Mouse (Mus musculus) hindbrain, postnatal 0 days (tissue): Measurements from ENCODE around the gene Polr3c. TPM values are rescaled to one million over a fixed set of nuclear protein-coding genes. Genes with fewer than 3 reads are reported as not detected.
A peak's percentile ranks its signal among the peaks of the same experiment; 100 is the strongest.

Experiments used
- ATAC-seq: fragments of 200-750 bp; cut with Nextera tagmentation; 2 replicates; pipeline ENCODE4 v1.8.0; 2017; ENCODE audit warnings: mild to moderate bottlenecking, moderate TSS enrichment, moderate library complexity
- DNase-seq: peaks from one replicate; pipeline ENCODE4 v3.0.0-alpha.2; 2015; ENCODE audit warnings: low spot score
- H3K27ac ChIP-seq: fragments of 300-500 bp; sonication (generic); 2 replicates; pipeline ENCODE4 v1.5.1; 2014; ENCODE audit warnings: mild to moderate bottlenecking
- H3K27me3 ChIP-seq: fragments of 300-500 bp; sonication (generic); 2 replicates; pipeline ENCODE4 v1.6.1; 2014; ENCODE audit warnings: low read length, mixed read lengths; ENCODE audit not compliant: insufficient read depth
- H3K36me3 ChIP-seq: fragments of 300-500 bp; sonication (generic); 2 replicates; pipeline ENCODE4 v1.6.1; 2014; ENCODE audit warnings: low read length, mixed read lengths; ENCODE audit not compliant: insufficient read depth
- H3K4me1 ChIP-seq: fragments of 300-500 bp; sonication (generic); 2 replicates; pipeline ENCODE4 v1.6.1; 2014; ENCODE audit warnings: antibody characterized with exemption, low read length, mixed read lengths; ENCODE audit not compliant: insufficient read depth
- H3K4me2 ChIP-seq: fragments of 300-500 bp; sonication (generic); 2 replicates; pipeline ENCODE4 v1.6.1; 2014; ENCODE audit warnings: low read depth, mild to moderate bottlenecking, low read length, moderate library complexity, mixed read lengths
- H3K4me3 ChIP-seq: fragments of 300-500 bp; sonication (generic); 2 replicates; pipeline ENCODE4 v1.5.1; 2014; ENCODE audit warnings: low read length
- H3K9ac ChIP-seq: fragments of 300-500 bp; sonication (generic); replicated peaks from 2 replicates; pipeline ENCODE4 v1.6.1; 2014; ENCODE audit warnings: mild to moderate bottlenecking, low read length, moderate library complexity, mixed read lengths
- H3K9me3 ChIP-seq: fragments of 300-500 bp; sonication (generic); 2 replicates; pipeline ENCODE4 v1.6.1; 2016; ENCODE audit warnings: low read length, mixed read lengths
- CTCF ChIP-seq: IDR thresholded peaks from 2 replicates; pipeline ENCODE4 v1.5.1; 2016; ENCODE audit warnings: antibody characterized with exemption, control low read depth, low read depth
- whole genome bisulfite sequencing: fragments of 180-500 bp; shearing (Covaris S2); extraction: QIAGEN DNeasy Blood & Tissue Kit; methylation state at CpG from one replicate; pipeline ENCODE4 v1.1.7; 2014; 5-methylcytosine and 5-hydroxymethylcytosine counted together
- polyA plus RNA-seq: library from polyadenylated mRNA; unstranded; fragments of >200 nt; fragmentation: Nextera tagmentation; extraction: Ambion mirVana; gene quantifications from 2 replicates; pipeline ENCODE4 v1.2.1, GENCODE M21; 2015
- total RNA-seq: library from RNA; depleted of rRNA; stranded (reverse); fragments of >200 nt; gene quantifications from 2 replicates; pipeline ENCODE4 v1.2.3, GENCODE M21; 2014

The Polr3c gene
- total and polyA plus RNA-seq, 2 experiments from 2014 or later: 11.7 to 29.1 TPM

DNA sequence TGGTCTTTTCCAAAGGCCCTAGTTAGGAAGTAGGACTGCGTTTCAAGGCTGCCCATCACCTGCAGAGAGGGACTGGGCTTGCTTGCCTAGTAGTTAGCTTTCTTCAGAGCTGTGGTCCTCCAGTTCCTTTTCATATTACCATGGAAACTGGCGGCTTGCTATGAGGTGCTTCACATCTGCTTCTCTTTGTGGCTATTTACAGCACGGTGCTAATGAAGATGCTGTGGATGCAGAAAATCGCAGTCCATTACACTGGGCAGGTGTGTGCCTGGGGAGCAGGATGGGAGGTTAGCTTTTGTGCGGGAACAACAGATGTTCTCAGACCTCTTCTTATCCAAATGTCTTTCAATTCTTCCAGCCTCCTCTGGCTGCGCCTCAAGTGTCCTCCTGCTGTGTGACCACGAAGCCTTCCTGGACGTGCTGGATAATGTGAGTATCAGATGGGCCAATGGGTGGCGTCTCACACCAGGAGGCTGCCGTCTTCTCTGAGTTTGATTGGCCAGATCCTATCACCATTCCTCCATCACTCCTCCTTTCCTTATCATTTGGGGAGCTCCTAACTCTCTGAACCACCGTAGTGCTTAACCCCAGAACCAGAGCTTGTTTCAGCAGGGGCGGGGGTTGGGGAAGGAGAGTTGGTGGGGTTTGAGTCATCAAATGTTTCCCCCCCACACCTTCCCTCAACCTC, 47.0 kb downstream of the Polr3c start:
- no peak overlapping the region for H3K27ac ChIP-seq
- no peak for TF ChIP-seq CTCF
- no peaks in the 10 kb centered on the region for H3K36me3 ChIP-seq
- DNase-seq (peak; percentile 41), ATAC-seq (peak; percentile 57; the same call in 1 of the 2 replicates)
- H3K27me3 ChIP-seq: no peaks in the 10 kb centered on the region
- H3K4me2 ChIP-seq: no peak overlapping the region
- no peak overlapping the region for H3K9ac ChIP-seq
- no peak overlapping the region for H3K4me3 ChIP-seq
- 15% methylated on average over 12 of the region's 12 CpGs for WGBS
- H3K4me1 ChIP-seq: no peaks in the 10 kb centered on the region; the same call in 1 of the 2 replicates
- H3K9me3 ChIP-seq: no peaks in the 10 kb centered on the region

- ATAC-seq (0 out of 2 replicates have a peak, but pooled peaks have one; percentile 21), DNase-seq (no peak)
- H3K27me3 ChIP-seq: no peaks in the 10 kb centered on the region
- H3K9me3 ChIP-seq: no peaks in the 10 kb centered on the region
- H3K27ac ChIP-seq: no peak overlapping the region
- WGBS: 30% methylated on average over 5 of the region's 5 CpGs
- no peak overlapping the region for H3K4me3 ChIP-seq
- H3K4me1 ChIP-seq: no peaks in the 10 kb centered on the region; the same call in 1 of the 2 replicates
- H3K4me2 ChIP-seq: no peak overlapping the region
- H3K9ac ChIP-seq: no peak overlapping the region
- TF ChIP-seq CTCF: no peak
- H3K36me3 ChIP-seq: no peaks in the 10 kb centered on the region
Observed at GRCm38 (mm10) chr3:96679159-96679674, 48.2 kb downstream of the Polr3c start.

DNA sequence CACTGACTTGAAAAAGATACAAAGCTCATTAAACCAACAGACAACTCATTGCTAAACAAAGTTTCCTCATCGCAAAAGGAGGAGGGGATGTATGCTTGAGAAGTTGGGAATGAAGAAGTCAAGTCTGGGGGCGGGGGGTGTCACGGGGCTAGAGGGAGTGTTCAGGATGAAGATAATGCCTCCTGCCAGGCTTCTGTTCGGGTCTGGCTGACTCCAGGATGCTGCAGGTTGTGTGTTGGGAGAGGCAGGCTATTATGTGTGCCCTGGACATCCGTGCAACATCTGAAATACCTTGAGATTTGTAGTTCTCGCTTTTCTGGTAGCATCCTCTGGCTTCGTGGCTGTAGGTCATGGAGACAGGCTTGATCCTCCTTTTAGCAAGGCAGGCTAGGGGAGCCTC, 49.0 kb downstream of the Polr3c start:
- Histone ChIP-seq H3K4me2 (no peak overlapping the region), H3K9ac (no peak overlapping the region), H3K4me3 (no peak overlapping the region), H3K9me3 (no peaks in the 10 kb centered on the region), H3K4me1 (no peaks in the 10 kb centered on the region; the same call in 1 of the 2 replicates), H3K27me3 (no peaks in the 10 kb centered on the region), H3K27ac (no peak overlapping the region), H3K36me3 (no peaks in the 10 kb centered on the region)
- ATAC-seq (no peak), DNase-seq (no peak)
- no peak for TF ChIP-seq CTCF
- 65% methylated on average over 7 of the region's 7 CpGs for whole genome bisulfite sequencing

- Histone ChIP-seq H3K27ac (no peak overlapping the region), H3K9ac (no peak overlapping the region), H3K4me3 (no peak overlapping the region), H3K9me3 (no peaks in the 10 kb centered on the region), H3K27me3 (no peaks in the 10 kb centered on the region), H3K36me3 (no peaks in the 10 kb centered on the region), H3K4me2 (no peak overlapping the region), H3K4me1 (no peaks in the 10 kb centered on the region; the same call in 1 of the 2 replicates)
- ATAC-seq: no peak
- no peak for TF ChIP-seq CTCF
- 33% methylated on average over 3 of the region's 3 CpGs for WGBS
- DNase-seq: no peak
Observed at GRCm38 (mm10) chr3:96675690-96676089, 51.7 kb downstream of the Polr3c start.

GRCm38 (mm10) chr3:96675171-96675570, 52.3 kb downstream of the Polr3c start:
- no peaks in the 10 kb centered on the region; the same call in 1 of the 2 replicates for H3K4me1 ChIP-seq
- H3K27ac ChIP-seq: no peak overlapping the region
- H3K4me3 ChIP-seq: no peak overlapping the region
- no peaks in the 10 kb centered on the region for H3K36me3 ChIP-seq
- H3K4me2 ChIP-seq: no peak overlapping the region
- H3K27me3 ChIP-seq: no peaks in the 10 kb centered on the region
- ATAC-seq (no peak), DNase-seq (no peak)
- H3K9me3 ChIP-seq: no peaks in the 10 kb centered on the region
- 93% methylated on average over 3 of the region's 3 CpGs for WGBS
- no peak overlapping the region for H3K9ac ChIP-seq
- TF ChIP-seq CTCF: no peak

DNA sequence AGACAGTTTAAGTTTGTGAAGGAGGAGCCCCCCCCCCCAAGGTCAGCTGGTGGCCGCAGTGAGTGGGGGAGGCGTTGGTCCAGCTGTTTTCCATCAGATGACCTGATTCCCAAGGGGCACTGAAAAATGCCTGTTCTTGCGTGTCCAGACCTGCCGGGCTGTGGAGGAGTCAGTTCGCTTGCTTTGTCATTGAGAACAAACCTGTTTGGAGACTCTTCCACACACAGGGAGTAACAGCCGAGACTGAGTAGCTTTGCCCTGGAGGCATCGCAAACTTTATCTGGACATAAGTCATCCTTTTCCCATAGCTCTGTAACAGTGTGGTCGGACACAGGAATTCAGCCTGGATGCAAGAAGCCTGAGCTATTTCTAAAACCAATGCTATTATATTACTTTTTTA, 53.0 kb downstream of the Polr3c start:
- Histone ChIP-seq H3K27me3 (no peaks in the 10 kb centered on the region), H3K9ac (no peak overlapping the region), H3K27ac (no peak overlapping the region), H3K4me1 (no peaks in the 10 kb centered on the region; the same call in 1 of the 2 replicates), H3K36me3 (no peaks in the 10 kb centered on the region), H3K4me3 (no peak overlapping the region), H3K9me3 (no peaks in the 10 kb centered on the region), H3K4me2 (no peak overlapping the region)
- DNase-seq (no peak), ATAC-seq (no peak)
- 63% methylated on average over 8 of the region's 8 CpGs for WGBS
- no peak for TF ChIP-seq CTCF

- Histone ChIP-seq H3K9me3 (no peaks in the 10 kb centered on the region), H3K4me3 (no peak overlapping the region), H3K9ac (no peak overlapping the region), H3K36me3 (no peaks in the 10 kb centered on the region), H3K4me2 (no peak overlapping the region), H3K27ac (no peak overlapping the region), H3K27me3 (no peaks in the 10 kb centered on the region), H3K4me1 (no peaks in the 10 kb centered on the region)
- DNase-seq (no peak), ATAC-seq (no peak)
- TF ChIP-seq CTCF: no peak
- 65% methylated on average over 4 of the region's 4 CpGs for WGBS
Observed at GRCm38 (mm10) chr3:96673514-96673913, 53.9 kb downstream of the Polr3c start.
